Mouse (Mus musculus): ENCODE data around the gene Castor2. TPM values are rescaled to one million over a fixed set of nuclear protein-coding genes. Genes with fewer than 3 reads are reported as not detected.

Gene Castor2
- 7.9 and 8.8 TPM in 2 replicates for polyA plus RNA-seq (2016; fragmentation: Nextera tagmentation; extraction: Ambion mirVana)

DNA sequence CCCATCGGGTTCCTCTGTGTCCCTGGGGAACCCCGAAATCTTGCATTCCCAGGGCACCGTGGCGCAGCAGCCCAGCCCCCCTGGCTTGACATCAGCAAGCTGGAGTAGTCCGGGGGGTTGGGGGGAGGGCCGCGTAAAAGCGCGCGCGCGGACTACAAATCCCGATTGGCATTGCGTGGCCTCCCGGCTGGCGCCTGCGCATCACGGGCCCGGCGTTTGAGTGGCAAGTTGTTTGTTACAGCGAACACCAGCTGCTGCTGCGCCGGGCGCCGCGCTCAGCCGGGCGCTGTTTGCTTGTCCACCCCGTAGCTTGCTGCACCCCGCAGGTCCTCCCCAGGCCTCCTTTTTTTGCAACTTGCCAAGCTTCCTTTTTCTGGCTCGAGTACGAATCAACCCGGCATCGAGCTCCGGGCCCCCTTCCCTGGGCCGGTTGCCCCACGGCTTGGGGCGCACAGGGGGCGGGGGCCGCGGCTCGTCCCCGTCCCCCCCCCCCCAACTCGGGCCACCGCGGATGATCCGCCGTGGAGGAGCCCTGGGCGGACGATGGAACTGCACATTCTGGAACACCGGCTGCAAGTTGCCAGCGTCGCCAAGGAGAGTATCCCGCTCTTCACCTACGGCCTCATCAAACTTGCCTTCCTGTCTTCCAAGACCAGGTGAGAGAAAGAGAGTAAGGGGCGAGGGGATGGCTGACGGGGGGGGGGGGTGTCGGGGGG, at the start of gene Castor2:
Castor2 (plus strand) TSS at position 216 of the 716 bp plus-strand sequence.
- under 1% methylated on average over 54 of the region's 58 CpGs for WGBS
- DNase-seq (ENCODE audit: extremely low spot score, low spot score) = peak; percentile 95
- peak within 1 kb of the TSS; percentile 86 for H3K4me3 ChIP-seq
- peaks cover 47% of the 10 kb centered on the region for H3K4me1 ChIP-seq
- H3K27me3 ChIP-seq (ENCODE audit: poor library complexity, severe bottlenecking) = no peaks in the 10 kb centered on the region
- H3K27ac ChIP-seq = peak within 1 kb of the TSS; percentile 90
- H3K36me3 ChIP-seq (replicated peaks) = peaks cover 2% of the 10 kb centered on the region; the same call in 1 of the 2 replicates
- no peaks in the 10 kb centered on the region for H3K9me3 ChIP-seq

GRCm38 (mm10) chr5:134050711-134051110, 48.8 kb upstream of the Castor2 start:
- 48% methylated on average over 10 of the region's 10 CpGs for WGBS
- H3K4me3 ChIP-seq = no peak overlapping the region
- peaks cover 18% of the 10 kb centered on the region; the same call in 1 of the 2 replicates for H3K9me3 ChIP-seq
- H3K4me1 ChIP-seq = peaks cover 20% of the 10 kb centered on the region
- peaks cover 6% of the 10 kb centered on the region; the same call in 1 of the 2 replicates for H3K27me3 ChIP-seq (ENCODE audit: poor library complexity, severe bottlenecking)
- no peaks in the 10 kb centered on the region for H3K36me3 ChIP-seq (replicated peaks)
- H3K27ac ChIP-seq = no peak overlapping the region
- no peak for DNase-seq (ENCODE audit: extremely low spot score, low spot score)

GRCm38 (mm10) chr5:134052614-134053013, 46.9 kb upstream of the Castor2 start:
- Histone ChIP-seq H3K4me1 (peaks cover 9% of the 10 kb centered on the region), H3K4me3 (no peak overlapping the region), H3K36me3 (replicated peaks) (no peaks in the 10 kb centered on the region), H3K27ac (no peak overlapping the region), H3K9me3 (peaks cover 7% of the 10 kb centered on the region; the same call in 1 of the 2 replicates), H3K27me3 (ENCODE audit: poor library complexity, severe bottlenecking) (peaks cover 6% of the 10 kb centered on the region; the same call in 1 of the 2 replicates)
- 79% methylated on average over 4 of the region's 4 CpGs for WGBS
- DNase-seq (ENCODE audit: extremely low spot score, low spot score) = no peak

- Histone ChIP-seq H3K27ac (no peak overlapping the region), H3K9me3 (no peaks in the 10 kb centered on the region), H3K4me1 (peaks cover 17% of the 10 kb centered on the region), H3K4me3 (no peak overlapping the region), H3K27me3 (ENCODE audit: poor library complexity, severe bottlenecking) (0 out of 2 replicates have a peak, but pooled peaks cover under 1% of the 10 kb centered on the region), H3K36me3 (replicated peaks) (no peaks in the 10 kb centered on the region)
- WGBS = 85% methylated on average over 4 of the region's 4 CpGs
- DNase-seq (ENCODE audit: extremely low spot score, low spot score) = no peak
These were observed 45.0 kb upstream of the Castor2 start for GRCm38 (mm10) chr5:134054496-134054895.

GRCm38 (mm10) chr5:134058793-134059352, 40.6 kb upstream of the Castor2 start:
- DNase-seq (ENCODE audit: extremely low spot score, low spot score) = no peak
- WGBS = 71% methylated on average over 13 of the region's 13 CpGs
- H3K4me1 ChIP-seq = peaks cover 8% of the 10 kb centered on the region; the same call in 1 of the 2 replicates
- no peak overlapping the region for H3K4me3 ChIP-seq
- no peaks in the 10 kb centered on the region for H3K27me3 ChIP-seq (ENCODE audit: poor library complexity, severe bottlenecking)
- no peaks in the 10 kb centered on the region for H3K9me3 ChIP-seq
- H3K36me3 ChIP-seq (replicated peaks) = no peaks in the 10 kb centered on the region
- no peak overlapping the region for H3K27ac ChIP-seq

DNA sequence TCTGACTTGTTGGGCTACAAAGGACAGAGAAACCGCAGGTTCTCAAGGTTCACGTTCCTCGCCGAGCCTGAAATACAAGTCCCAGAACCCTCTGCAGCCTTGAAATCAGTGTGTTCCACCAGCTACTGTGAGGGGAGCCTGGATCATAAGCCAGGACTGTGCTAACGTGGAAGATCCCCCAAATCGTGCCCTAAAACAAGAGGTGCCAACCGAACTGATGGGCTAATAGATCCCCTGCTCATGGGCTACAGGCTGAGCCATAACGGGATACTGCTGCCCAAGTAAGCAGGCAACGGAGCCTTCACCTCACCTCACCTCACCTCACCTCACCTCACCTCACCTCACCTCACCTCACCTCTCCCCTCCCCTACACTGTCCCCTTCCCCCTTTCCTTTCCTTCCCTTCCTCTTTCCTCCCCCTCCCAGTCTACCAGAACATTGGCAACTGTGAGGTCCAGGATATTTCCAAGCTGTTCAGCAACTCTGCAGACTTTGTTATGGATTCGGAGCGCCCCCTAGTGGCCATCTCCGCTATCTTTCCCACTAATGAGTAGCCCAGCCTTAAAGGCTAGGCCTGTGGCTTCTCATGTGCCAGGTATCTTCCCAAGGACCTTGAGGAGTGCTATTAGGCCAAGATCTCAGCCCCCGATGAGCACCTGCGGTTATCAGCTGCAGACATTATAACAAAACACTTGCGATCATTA, 36.0 kb upstream of the Castor2 start:
- H3K4me3 ChIP-seq = no peak overlapping the region
- DNase-seq (ENCODE audit: extremely low spot score, low spot score) = peak; percentile 85
- H3K27ac ChIP-seq = no peak overlapping the region
- peaks cover 16% of the 10 kb centered on the region; the same call in 1 of the 2 replicates for H3K27me3 ChIP-seq (ENCODE audit: poor library complexity, severe bottlenecking)
- H3K36me3 ChIP-seq (replicated peaks) = no peaks in the 10 kb centered on the region
- WGBS = 55% methylated on average over 15 of the region's 15 CpGs
- peaks cover 6% of the 10 kb centered on the region; the same call in 1 of the 2 replicates for H3K4me1 ChIP-seq
- no peaks in the 10 kb centered on the region for H3K9me3 ChIP-seq

DNA sequence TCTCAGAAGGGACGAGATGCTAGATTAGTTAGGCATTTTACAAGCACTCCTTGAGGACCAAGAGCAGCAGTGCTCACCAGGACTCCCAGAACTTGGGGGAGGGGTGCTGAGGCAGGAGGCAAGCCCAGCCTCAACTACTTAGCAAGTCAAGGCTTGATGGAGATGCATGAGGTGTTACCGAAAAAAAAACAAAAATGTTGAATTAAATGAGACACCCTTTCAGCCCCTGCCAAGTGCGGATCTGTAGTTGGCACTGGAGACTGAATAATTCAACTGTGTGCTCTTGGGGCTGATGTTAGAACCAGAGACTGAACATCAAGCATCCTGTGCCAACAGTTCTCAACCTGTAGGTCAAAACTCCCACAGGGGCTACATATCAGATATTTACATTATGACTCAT, 33.2 kb upstream of the Castor2 start:
- Histone ChIP-seq H3K4me3 (no peak overlapping the region), H3K9me3 (peaks cover 4% of the 10 kb centered on the region; the same call in 1 of the 2 replicates), H3K4me1 (no peaks in the 10 kb centered on the region), H3K27me3 (ENCODE audit: poor library complexity, severe bottlenecking) (peaks cover 16% of the 10 kb centered on the region; the same call in 1 of the 2 replicates), H3K27ac (no peak overlapping the region), H3K36me3 (replicated peaks) (no peaks in the 10 kb centered on the region)
- no peak for DNase-seq (ENCODE audit: extremely low spot score, low spot score)
- WGBS = 63% methylated on average over 3 of the region's 3 CpGs

DNA sequence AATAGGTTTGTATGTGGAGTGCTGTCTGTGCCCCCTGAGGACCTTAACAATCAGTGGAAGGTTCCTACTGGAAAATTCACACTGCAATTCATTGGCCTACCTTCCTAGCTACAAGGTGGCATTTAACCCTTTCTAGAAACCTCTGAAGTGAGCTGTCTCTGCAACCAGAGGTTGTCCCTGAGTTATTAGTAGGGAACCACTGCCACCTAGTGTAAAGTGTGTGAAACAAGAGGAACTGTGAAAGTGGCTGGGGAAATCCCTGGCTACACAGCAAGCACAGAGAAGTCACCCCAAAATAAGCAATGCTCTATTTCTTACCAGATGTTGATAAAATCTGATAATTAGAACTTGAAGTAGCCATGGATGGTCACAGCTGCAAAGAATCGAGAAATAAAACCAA, 31.6 kb upstream of the Castor2 start:
- Histone ChIP-seq H3K4me1 (no peaks in the 10 kb centered on the region), H3K27me3 (ENCODE audit: poor library complexity, severe bottlenecking) (peaks cover 16% of the 10 kb centered on the region; the same call in 1 of the 2 replicates), H3K36me3 (replicated peaks) (no peaks in the 10 kb centered on the region), H3K27ac (no peak overlapping the region), H3K9me3 (peaks cover 4% of the 10 kb centered on the region; the same call in 1 of the 2 replicates), H3K4me3 (no peak overlapping the region)
- WGBS = 20% methylated on average over 1 of the region's 1 CpGs
- no peak for DNase-seq (ENCODE audit: extremely low spot score, low spot score)

DNA sequence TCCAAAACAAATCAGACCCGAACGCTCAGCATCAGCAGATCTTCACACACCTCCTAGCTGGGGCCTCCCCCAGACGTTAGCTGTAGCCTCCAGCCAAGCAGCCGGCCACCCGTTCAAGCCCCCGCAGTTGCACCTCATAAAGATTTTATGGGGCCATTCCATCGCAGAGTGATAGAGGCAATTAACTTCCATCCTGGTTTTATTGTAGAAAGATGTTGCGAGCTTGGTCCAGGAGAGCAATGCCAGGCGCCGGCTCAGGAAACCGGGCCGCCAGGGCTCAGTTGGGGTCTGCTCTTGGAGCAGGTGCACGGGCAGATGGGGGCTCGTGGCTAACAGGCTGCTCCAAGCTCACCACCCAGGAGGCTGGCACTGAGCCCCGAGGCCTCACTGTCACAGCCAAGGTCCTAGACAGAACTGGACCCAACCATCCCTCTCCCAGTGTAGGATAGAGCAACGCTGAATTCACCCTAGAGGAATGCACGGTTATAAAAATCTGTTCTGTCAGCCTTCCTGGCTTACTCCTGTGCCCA, 25.9 kb upstream of the Castor2 start:
- DNase-seq (ENCODE audit: extremely low spot score, low spot score) = no peak
- WGBS = 88% methylated on average over 17 of the region's 17 CpGs
- no peaks in the 10 kb centered on the region for H3K4me1 ChIP-seq
- no peak overlapping the region for H3K4me3 ChIP-seq
- H3K27ac ChIP-seq = no peak overlapping the region
- no peaks in the 10 kb centered on the region for H3K36me3 ChIP-seq (replicated peaks)
- H3K9me3 ChIP-seq = peaks cover 9% of the 10 kb centered on the region; the same call in 1 of the 2 replicates
- no peaks in the 10 kb centered on the region for H3K27me3 ChIP-seq (ENCODE audit: poor library complexity, severe bottlenecking)

GRCm38 (mm10) chr5:134074368-134074767, 25.1 kb upstream of the Castor2 start:
- H3K9me3 ChIP-seq = peaks cover 16% of the 10 kb centered on the region
- no peak for DNase-seq (ENCODE audit: extremely low spot score, low spot score)
- no peak overlapping the region for H3K27ac ChIP-seq
- no peak overlapping the region for H3K4me3 ChIP-seq
- no peaks in the 10 kb centered on the region for H3K27me3 ChIP-seq (ENCODE audit: poor library complexity, severe bottlenecking)
- H3K36me3 ChIP-seq (replicated peaks) = no peaks in the 10 kb centered on the region
- no peaks in the 10 kb centered on the region for H3K4me1 ChIP-seq

- DNase-seq (ENCODE audit: extremely low spot score, low spot score) = no peak
- H3K4me1 ChIP-seq = peaks cover 7% of the 10 kb centered on the region
- peaks cover 12% of the 10 kb centered on the region for H3K9me3 ChIP-seq
- no peaks in the 10 kb centered on the region for H3K27me3 ChIP-seq (ENCODE audit: poor library complexity, severe bottlenecking)
- H3K4me3 ChIP-seq = no peak overlapping the region
- WGBS = 91% methylated on average over 11 of the region's 11 CpGs
- H3K27ac ChIP-seq = no peak overlapping the region
- H3K36me3 ChIP-seq (replicated peaks) = no peaks in the 10 kb centered on the region
These were observed 23.3 kb upstream of the Castor2 start for GRCm38 (mm10) chr5:134076175-134076574.

GRCm38 (mm10) chr5:134080685-134081548, 18.6 kb upstream of the Castor2 start:
- H3K36me3 ChIP-seq (replicated peaks) = no peaks in the 10 kb centered on the region
- H3K27ac ChIP-seq = no peak overlapping the region
- H3K4me3 ChIP-seq = no peak overlapping the region
- H3K27me3 ChIP-seq (ENCODE audit: poor library complexity, severe bottlenecking) = no peaks in the 10 kb centered on the region
- H3K4me1 ChIP-seq = peaks cover 9% of the 10 kb centered on the region
- DNase-seq (ENCODE audit: extremely low spot score, low spot score) = no peak
- 66% methylated on average over 18 of the region's 18 CpGs for WGBS
- peaks cover 12% of the 10 kb centered on the region for H3K9me3 ChIP-seq
